Mouse (Mus musculus): ENCODE measurements around the gene Rp9. TPM values are rescaled to one million over a fixed set of nuclear protein-coding genes. Genes with fewer than 3 reads are reported as not detected.

Gene Rp9
- total RNA-seq (2021): 10 to 100 TPM; 44.7 to 46.9 TPM

DNA sequence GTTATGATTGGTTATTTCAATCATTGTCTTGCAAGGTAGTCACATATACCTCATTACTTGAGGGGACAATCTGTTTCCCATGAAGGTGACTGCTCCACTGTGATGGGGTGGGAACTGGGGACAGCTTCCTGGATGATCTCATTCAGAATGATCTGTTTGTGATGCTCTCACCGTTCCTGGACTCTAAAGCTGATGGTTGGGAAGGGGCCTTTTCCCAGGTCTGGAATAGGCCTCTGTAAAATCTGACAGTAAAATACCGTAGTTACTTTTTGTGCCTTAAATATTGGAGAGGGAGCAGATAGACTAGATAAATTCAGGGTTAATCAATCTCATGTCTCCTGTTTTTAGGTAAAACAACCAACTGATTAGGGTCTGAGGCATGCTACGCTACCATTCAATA lies at the start of gene Rp9:
TSS of gene Rp9 (minus strand) at position 101 of the 400 bp plus-strand sequence.
- no peak for DNase-seq

DNA sequence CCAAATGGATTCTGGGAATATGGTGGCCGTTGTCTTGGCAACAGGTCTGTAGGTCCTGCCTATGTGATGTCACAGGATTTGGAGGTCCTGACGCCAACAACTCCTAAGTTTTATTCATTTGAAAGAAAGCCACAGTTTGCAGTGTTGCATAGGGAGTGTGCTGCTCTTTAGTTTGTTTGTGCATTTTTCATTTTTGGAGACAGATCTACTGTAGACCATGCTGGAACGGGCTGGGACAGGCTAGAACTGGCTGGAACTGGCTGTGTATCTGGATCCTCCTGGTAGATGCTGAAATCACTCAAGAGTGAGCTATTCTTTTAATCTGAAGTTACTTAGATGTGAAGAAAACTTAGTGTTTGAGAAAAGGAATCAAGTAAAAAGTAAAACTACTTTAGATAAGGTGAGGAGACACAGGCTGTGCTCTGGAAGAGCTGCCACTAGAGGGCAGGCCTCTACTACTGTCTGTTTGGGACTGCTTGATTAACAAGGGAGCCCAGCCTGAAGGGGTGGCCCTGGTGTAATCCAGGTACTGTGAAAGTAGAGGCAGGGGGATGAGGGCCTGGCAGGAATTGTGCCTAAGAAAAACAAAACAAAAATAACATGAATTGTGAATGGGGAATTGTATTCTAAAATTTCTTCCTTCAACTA lies 49.0 kb upstream of the Rp9 start:
- DNase-seq: peak; percentile 47

DNA sequence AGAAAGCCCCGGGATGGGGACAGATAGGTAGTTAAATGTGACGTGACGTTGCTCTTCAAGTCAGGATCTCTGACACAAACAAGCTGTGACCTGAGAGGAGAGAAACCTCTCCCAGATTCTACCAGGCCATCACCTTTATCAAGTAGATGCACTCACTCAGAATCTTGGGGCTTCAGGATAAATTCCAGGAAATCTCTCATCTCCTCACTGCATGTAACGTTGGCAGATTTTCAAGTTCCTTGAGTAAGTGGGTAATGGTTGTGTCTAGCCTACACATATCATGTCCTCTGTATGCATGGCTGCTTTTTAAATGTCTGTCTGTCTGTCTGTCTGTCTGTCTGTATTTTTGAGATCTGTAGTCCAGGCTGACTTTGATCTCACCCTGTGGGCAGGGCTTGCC lies 45.5 kb upstream of the Rp9 start:
- DNase-seq: no peak

DNA sequence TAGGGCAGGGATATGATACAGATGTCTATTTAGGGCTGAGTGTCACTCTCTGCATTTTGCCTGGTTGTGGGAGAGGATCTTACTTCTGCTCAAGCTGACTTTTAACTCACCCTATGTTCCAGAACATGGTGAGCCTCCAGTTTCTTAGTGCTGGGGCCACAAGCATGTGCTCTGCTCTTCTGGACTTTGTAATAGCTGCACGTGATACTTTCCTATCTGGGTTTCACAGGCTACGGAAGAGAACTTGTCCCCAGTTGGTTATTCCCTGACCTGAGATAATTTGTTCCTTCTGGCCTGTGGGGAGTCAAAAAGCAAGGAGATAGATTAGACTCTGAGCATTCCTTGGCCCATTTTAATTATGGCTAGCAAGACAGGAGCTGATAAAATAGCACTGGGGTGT lies 36.0 kb upstream of the Rp9 start:
- no peak for DNase-seq

DNA sequence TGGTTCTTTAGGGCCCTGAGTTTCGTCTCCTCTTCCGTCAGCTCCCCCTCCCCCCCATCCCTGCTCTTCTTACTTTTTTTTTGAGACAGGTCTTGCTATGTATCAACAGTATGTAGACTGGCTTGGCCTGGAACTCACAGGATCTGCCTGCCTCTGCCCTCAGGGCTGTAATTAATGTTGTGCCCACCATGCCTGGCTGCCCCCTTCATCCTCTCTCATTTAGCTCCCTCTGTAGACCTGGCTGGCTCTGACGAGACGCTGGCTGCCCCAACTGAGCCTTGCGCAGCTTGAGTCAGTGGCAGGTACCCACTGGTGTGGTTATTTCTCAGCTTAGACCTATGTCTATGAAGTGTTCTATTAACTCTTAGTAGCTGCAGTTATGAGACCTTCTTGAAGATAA lies 34.0 kb upstream of the Rp9 start:
- no peak for DNase-seq

DNA sequence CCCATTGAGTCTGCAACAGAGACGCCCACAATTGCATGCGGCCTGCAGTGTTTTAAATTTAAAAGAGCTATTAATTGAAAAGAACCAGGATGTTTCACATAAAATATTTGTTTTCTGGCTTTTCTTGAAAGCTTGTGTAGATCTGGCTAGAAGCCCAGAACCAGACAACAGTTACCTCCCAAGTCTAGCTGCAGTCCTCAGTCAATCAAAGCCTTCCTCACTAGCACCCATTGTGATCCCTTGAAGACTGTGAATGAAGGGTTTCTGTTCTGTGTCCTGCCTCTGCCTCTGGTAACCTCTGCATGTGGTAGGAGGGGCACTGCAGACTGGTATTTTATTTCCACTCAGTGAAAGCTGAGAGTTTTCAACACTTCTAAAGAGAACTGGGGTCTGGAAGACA lies 33.4 kb upstream of the Rp9 start:
- no peak for DNase-seq

DNA sequence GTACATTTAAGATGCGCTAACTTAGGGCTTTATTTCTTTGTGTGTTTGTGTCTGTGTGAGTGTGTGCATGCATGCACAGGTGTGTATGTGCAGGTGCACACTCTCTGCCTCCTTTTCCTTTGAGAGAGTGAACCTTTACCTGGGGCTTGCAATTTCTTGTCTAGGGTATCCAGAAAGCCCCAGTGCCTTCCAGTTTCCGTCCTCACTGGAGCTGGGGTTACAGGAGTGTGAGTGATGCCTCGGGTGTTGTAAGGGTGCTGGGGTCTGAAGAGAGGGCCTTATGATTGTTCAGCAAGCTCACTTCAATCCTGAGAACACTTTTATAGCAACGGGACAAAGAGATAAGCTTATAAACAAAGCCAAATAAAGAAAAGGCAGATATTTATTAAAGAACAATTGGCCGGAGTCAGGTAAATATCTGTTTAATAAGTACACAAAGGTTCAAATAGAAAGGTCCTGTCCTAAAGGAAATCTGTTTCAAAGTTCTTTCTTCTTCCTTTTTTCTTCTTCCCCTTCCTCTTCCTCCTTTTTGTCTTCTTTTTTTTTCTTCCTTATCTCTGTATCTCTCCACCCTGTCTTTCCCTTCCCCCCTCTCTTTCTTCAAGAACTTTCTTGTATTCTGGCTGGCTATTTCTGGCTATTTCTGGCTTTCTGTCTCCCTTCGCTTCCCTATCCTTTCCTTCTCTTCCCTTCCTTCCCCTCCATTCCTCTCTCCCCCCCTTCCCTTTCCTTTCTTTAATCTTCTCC lies 27.7 kb upstream of the Rp9 start:
- no peak for DNase-seq

DNA sequence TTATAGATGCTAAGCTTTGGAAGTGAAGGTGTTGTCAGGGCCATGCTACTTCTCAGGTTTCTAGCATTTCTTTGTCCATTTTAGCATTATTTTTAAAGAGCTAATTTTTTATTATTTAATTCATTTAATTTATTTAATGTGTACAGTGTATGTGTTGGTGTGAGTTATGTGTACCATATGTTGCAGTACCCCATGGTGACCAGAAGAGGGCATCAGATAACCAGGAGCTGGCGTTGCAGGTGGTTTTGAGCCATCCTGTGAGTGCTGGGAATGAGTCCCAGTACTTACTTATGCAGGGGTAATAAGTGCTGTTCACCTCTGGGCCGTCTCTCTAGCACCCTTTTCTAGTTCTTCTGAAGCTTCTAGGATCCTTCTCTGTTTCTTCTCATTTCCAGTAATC lies 25.6 kb upstream of the Rp9 start:
- DNase-seq: no peak

DNA sequence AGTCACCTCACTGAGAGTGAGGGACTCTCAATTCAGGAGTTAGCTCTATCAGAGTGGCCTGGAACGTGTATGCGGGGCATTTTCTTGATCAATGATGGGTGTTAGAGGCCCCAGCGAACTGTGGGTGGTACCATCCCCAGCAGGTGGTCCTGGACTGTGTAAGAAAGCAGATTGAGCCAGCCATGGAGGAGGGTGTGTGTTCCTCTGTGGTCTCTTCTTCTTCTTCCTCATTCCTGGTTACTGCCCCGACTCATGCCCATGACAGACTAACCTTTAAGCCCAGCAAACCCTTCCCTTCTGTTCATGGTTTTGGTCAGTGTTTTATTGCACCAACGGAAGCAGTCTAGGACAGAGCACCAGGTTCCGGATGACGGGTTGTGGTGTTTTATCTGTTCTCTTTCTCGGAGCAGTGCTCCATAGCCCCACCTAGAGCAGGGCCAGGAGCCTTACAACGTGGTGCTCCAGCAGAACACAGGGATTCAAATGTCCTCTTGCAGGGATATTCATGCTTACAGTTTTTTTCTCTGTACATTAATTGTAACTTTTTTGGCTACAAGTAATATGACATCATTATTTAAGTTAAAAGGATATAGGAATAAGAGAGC lies 24.8 kb upstream of the Rp9 start:
- no peak for DNase-seq

DNA sequence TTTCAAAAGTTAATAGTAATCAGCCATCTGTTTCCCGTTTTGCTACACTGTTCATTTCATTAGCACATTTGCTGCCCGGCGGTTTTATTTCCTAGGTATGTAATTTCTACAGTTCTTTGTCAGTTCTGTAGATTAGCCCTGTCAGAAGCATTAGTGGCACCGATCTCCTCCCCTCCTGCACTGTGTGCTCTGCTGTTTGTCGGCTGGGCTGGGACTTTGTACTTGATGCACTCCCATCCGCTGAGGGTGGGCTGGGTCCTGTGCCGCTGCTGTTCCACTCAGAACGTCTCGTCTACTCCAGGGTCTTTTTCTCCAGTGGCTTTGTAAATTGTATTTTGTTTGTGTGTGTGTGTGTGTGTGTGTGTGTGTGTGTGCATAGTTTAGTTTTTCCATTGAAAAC lies 19.4 kb upstream of the Rp9 start:
- no peak for DNase-seq

DNA sequence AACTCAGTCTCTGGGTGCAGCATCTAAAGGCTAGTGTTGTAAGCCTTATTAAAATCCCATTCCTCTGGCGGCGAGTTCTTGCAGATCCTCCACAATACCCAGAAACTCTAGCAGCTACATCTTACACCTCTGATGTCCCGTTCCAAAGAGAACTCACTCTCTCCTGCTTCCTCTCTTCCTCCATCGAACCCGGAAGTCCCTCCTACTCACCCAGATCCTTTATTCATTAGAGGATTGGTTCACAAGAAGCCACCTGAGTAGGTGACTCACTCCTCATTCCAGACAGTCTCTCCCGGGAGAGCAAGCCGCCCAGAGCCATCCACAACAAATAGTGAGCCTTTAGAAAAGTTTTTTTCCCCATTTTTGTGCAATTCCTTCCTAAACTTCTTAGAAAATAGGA lies 16.7 kb upstream of the Rp9 start:
- no peak for DNase-seq

DNA sequence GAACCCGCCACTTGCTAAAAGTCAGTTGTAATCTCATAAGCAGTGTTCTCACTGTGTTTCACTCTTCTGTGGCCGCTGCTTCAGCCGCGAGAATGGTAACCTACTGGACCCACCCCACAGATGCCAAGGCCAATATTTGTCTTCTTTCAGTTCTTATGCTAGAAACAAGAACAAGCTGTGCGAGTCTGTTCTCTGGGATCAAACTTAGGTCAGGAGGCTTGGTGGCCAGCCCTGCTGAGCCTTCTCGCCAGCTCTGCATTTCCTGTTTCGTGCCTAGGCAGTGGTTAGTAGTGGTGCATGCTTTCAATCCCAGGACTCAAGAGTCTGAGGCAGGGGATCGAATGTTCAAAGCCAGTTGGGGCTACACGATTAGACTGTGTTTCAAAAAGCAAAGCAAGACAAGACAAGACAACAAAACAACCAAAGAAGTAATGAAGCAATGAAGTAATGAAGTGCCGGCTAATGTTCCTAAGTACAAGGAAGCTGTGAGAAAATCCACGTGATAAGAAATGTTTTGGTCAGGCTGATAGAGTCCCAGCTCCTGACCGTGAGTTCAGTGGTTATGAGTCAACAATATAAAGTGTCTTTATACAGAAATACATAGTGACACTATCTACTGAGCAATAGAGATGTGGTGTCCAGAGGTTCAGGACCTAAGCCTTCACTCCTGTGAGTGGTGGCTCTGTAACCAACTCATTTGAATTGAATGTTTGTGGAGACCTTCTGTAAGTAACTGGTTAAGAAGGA lies 15.2 kb upstream of the Rp9 start:
- no peak for DNase-seq

DNA sequence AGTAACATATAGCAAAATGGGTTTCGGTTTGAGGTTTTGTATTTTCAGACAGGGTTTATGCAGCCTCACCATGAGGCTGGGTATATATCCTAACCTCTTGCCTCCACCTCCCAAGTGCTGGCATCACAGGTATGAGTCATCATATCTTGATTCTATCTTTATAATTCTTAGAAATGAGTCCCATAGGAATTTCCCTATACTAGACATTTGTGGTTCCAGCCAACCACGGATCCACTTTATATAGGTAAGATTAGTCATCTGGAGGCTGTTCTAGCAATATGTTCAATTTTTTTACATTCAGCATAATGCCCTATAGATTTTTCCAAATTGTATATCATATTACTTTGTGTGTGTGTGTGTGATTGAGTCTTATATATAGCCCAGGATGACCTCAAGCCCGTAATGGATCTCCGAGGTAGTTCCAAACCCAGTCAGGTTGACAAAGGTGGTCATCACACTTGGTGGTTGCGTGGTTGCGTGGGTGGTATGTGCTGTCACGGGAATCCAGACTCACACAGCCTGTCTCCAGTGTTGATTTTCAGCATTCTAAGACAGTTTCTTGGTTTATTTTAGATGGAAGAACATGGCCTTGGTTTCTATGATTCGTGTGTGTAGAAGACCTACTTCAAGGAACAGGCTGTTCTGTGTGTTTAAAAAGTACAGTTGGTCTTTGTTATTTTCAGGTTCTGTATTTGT lies 14.5 kb upstream of the Rp9 start:
- no peak for DNase-seq

DNA sequence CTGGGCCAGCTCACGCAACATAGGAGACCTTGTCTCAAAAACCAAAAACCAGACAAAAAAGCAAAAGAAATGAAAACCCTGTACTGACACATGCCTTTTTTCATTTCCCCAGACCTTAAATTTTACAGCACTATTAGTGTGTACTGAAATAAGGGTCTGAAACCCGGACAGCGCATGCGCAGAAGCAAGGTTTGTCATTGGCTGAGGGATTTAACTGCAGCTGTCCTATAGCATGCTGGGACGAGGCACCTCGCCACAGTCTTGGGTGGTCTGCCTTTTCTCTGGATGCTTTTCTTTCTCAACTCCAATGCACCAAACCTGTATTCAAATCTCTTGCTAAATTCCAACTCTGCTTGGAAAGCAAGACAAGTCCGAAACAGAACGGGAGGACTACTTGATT lies 9.4 kb upstream of the Rp9 start:
- DNase-seq: no peak

DNA sequence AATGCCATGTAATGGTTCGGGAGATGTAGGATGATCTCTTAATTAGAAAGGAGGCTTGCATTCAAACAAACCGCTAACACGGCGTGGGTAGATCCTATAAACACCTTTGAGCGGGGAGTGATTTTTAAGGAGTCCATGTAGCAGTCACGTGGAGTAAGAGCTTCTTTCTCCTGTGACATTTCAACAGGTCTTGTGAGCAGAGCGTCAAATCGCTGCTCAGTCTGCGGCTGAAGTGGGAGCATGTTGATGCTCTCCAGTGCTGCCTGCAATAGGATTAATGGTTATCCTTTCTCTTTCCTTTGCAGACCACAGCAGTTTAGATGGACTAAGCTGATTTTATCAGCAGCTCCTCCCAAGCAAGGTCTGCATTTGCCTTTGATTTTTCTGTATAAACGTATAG lies 6.7 kb upstream of the Rp9 start:
- no peak for DNase-seq

DNA sequence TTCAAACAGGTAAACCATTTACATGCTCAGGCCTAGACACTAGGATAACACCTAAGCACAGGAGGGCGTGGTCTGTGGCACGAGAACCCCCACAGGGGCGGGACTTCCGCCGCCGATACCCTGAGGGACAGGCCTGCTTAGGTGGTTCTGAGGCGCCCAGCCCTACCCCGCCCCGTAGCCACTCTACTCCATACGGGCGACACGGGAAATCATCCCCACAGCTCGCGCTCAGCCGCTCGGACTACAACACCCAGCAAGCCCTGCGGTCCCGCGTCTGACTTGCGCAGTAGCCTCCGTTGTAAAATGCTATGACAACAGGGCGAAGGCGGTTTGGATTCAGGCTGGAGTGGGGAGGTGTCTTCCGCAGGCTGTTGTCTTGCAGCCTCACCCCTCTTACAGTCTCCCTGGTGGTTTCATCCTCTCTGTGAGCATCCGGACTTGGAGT lies 5.9 kb upstream of the Rp9 start, which contains the start of gene Bbs9:
TSS of gene Bbs9 (plus strand) at position 292 of the 445 bp plus-strand sequence.
- DNase-seq: peak; percentile 91

DNA sequence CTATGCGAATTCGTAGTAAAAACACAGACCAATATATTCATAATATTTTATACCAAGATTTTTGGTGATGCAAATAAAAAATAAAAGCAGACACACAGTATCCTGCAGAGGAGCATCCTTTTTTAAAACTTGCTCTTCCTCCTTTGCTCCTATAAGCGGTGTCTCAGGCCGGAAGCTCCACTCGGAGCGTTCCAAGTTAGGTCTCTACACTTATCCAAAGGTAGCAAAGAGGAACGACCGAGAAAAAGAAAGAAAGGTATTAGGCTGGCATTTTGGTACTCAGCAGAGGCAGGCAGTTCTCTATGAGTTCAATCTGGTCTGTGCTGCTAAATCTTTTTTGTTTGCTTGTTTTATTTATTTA lies 664 bp downstream of the Rp9 start:
- no peak for DNase-seq

DNA sequence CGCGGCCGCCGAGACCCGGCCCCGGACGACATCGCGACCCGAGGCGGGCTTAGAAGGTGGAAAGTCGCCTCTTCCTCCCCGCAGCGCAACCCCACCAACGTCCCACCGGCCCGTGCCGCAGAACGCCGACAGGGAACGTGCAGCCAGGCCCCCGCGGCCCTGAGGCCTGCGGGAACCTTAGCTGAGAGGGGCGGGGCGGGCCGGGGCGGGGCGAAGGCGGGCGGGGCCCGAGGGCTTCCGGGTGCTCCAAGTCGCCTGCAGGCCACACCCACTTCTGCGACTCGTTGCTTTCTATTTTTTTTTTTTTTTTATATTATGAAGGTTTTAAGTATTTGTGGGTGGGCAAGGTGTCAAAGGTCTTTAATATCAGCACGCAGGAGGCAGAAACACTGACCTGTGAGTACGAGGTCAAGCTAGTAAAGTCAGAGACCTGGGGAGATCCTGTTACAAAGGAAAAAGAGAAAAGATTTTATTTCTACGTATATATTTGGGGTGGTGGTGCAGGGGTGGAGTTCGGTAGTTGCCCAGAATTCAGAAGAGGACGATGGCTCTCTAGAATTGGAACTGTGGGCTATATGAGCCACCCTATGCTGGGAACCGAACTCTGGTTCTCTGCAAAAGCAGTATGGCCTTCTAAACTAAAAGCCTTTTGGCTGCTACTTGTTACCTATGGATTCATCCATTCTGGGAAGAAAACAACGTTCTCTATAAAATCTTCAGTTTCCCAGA lies 1.2 kb downstream of the Rp9 start:
- DNase-seq: peak; percentile 72

DNA sequence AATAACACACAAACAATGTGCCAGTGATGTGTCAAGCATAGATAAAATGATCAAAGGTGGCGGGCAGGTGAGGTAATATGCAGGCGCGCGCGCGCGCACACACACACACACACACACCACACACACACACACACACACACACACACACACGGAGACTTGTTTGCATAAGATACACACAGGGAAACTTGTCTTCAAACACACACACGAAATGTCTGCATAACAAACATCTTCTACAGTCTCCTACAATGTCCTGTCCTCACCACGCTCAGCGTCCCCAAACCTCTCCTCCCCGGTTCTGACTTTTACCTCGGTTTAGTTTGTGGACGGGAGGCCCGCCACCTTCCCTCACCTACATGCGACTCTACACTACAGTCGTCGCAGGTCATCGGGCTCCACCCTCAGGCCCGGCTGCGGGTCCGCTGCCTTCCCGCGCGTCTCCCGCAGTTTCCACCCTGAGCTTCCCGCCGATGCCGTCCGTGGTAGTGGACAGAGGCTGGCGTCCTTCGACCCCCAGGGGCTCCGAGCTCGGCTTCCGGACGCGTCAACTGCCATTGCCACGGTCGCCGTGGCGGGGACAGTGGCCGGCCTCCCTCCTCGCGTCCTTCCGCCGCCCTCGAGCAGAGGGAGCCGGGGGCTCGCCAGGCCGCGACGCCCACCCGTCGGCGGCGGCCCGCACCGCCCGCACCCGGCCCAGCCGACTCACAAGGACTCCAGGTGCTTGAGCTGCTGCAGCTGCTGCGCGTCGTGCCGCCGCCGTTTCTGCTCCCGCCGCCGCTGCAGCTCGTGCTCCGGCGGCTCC lies 2.0 kb downstream of the Rp9 start:
- peak; percentile 54 for DNase-seq

DNA sequence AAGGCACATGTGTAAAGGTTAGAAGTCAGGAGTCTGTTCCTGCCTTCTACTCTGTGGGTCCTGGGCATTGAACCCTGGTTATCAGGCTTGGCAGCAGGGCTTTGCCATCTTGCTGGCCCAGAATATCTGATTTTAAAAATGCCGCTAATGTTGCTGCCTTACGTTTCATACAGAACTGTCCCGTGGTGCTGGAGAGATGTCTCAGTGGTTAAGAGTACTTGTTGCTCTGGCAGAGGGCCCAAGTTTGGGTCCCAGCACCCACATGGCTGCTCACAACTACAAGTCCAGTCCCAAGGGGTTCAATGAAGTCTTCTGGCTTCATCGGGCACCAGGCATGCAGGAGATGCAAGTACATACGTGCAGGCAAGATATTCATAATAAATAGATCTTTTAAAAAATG lies 3.3 kb downstream of the Rp9 start:
- no peak for DNase-seq

DNA sequence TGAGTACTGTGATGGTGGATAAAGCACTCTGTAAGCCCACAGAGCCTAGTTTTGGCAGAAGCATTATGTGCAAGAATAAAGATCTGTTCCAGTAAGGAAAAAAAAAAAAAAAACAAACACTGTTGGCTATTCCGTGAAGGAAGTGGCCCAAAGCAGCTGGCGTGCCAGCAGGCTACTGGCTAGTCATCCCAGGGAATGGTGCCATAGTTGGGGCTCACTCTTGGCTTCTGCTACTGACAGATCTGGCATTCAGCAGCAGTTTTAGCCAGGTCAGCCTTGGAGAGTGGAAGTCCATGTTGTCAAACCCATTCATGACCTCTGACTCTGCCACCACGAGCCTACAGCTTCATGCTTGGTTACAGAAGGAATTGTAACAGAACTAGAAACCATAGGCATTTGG lies 7.6 kb downstream of the Rp9 start:
- no peak for DNase-seq

Data from heart, postnatal 4 days (tissue).